Mouse (Mus musculus): ENCODE measurements around the gene Nfkbie.

DNA sequence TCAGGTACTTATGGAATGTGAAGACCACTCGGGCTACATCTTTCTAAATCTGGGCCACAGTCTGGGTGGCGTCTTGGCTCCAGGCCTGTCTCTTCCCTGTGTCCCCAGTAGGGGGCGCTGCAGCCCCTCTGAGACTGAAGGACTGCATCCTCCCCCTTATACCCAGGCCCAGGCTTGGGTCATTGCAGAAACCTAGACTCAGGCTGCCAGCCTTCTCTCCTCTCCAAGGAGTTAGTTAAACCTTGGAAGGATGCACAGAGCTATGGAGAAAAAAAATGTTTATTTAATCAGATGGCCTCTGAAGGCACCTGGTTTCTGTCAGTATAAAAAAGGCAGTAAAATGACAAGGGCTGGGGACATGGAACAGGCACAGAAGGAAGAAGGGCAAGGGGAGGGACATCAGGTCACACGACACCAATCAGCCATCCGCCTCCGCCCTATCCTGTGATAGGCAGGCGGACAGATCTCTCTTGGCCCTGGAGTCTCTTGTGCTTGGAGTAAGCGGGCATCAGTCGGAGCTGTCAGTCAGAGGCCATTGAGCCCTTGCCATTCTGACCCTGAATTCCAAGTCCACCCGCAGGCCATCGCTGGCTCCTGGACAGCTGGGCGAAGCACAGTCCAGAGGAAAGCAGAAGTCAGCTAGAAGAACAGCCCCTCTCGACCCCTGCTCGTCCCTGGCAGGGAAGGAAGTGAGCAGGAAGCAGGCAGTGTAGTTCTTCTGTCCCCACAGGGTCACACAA, 29.6 kb downstream of the Nfkbie start:
- TF ChIP-seq CTCF (IDR thresholded peaks at IDR 0.05; ENCODE audit: extremely low read depth, insufficient read depth, low read length) (peak; percentile 76), POLR2A (IDR thresholded peaks at IDR 0.05; ENCODE audit: extremely low read depth, insufficient read depth, low read length) (no peak)

Measured in cortical plate, adult 2 months (tissue).